Mouse (Mus musculus): Measurements from ENCODE around the gene Zfp706.
"Not testable (repeated sequence)": the region's sequence is repeated elsewhere in the genome, so short reads cannot be mapped to it uniquely, and the experiment has no call there.

The Zfp706 gene

DNA sequence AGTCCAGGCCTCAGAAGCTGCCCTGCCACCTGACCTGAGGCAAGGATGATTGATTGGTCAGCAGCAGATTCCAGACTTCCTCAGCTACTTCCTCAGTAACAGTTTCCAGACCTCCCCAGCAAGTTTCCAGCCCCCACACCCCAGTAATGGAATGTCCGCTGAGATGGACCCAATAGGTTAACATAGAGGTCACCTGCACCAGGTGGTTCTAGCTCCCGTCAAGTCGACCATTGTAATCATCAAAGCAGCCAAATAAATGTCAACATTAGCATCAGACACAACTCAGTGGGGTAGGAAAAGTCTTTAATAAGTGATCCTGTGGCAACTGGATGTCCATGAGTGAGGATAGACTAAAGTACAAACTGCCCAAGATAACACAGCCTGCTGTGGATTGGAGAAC lies 3.7 kb upstream of the Zfp706 start:
- no peak for DNase-seq (ENCODE audit: low spot score in 2 of 2)

DNA sequence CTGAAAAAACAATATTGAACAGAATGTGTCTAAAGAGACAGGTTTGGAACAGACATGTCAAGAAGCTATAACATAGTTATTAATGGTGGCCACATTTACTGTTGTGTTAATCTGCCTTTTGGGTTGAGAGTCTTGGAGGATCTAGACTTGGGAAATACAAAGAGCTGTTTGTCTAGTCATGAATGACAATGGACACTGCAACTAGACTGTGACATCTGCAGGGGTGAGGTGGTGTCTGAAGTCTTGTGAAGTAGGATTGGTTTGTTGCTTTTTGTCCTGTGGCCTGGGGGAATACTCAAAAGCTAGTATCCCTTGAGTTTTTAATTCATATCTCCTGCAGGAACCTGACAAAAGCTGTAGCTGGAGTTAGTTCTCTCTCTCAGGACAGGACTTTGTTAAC lies 973 bp upstream of the Zfp706 start:
- no peak for DNase-seq (ENCODE audit: low spot score in 2 of 2)

DNA sequence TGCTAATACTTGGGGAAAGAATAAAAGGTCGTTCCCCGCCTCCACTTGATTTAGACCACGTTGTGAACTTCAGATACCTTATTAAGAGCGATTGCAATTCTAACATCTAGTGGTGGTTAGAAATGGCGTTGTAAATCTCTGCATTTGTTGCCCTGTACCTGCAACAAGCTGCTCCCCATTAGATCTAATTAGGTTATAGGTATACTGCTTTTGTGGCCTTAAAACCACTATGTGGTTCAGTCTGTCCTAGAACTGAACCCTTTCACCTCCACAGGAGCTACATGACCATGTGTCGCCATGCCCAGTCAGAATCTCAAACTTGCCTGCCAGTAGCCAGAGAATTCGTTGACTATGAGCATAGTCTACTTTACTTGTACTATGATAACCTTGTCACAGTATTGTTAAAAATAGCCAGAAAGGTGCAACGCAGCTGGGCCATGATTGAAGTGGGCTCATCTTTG lies 416 bp upstream of the Zfp706 start:
- no peak for DNase-seq (ENCODE audit: low spot score in 2 of 2)

DNA sequence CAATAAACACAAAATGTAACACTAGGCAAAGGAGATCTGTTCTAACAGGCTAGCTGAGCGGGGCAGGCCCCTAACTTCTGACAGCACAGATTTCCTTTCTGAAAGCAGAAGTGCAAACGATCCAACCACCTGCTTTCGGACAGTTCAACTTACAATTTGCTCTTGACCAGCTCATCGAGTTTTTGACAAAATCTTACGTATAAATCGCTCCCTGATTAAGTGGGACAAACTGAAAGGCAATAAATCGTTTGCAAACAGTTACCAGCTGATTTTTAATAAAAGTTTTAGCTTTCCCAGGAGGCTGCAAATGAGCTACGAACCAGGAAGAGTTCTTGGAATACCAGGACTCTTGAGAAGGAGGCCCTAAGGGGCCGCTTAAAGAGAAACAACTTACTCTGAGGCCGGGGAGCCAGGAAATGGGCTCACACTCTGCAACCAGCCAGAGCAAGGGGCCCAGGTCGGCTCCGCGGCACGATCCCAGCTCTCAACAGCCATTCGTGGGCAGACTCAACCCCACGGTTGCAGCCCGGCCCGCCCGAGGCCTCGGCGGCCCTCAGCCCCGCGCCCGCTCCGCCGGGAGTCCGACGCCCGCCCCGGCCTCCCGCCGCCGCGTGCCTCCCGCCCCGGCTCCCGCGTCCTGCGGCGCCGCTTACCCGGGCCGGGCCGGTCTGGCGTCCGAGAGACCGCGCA lies 953 bp downstream of the Zfp706 start:
- DNase-seq (ENCODE audit: low spot score in 2 of 2) = peak; percentile 21 to 27

DNA sequence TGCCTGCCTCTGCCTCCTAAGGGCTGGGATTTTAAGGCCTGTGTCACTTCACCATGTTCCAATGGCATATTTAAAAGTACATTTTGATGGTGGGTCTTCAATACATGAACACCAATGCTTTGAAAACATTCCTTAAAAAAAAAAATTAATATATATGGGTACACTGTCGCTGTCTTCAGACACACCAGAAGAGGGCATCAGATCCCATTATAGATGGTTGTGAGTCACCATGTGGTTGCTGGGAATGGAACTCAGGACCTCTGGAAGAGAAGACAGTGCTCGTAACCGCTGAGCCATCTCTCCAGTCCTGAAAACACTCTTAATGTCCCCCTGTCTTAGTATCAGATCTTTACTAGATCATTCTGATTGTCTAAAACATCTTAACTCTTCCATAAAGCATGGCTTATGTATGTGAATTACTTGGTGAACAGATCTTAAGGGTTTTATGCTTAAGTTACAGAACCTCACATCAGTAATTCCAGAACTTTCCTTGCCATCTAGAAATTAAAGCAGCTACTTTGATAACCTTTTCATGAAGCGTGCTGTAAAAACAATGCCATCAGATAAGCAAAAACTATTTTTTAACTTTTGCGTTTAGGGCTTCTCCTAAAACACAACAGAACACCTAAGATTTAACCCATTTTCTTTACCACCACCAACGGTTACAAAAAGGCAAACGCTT lies 1.6 kb downstream of the Zfp706 start:
- no peak for DNase-seq (ENCODE audit: low spot score in 2 of 2)

DNA sequence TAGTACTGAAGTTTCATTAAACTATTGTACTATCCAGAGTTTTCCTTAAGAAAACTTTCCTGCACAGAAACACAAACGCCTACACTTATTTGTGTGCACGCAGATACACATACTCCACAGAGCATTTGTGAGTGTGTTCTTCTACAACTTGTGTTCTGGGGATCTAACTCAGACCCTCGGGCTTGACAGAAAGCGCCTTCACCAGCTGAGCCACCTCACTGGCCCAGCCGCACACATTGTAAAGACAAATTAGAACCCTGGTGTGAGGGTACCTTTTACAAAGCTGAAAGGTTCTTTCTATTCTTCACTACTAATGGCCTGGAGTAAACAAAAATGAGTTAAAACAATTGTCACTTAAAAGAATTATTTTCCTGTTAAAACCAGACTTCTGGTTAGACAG lies 2.7 kb downstream of the Zfp706 start:
- no peak for DNase-seq (ENCODE audit: low spot score in 2 of 2)

DNA sequence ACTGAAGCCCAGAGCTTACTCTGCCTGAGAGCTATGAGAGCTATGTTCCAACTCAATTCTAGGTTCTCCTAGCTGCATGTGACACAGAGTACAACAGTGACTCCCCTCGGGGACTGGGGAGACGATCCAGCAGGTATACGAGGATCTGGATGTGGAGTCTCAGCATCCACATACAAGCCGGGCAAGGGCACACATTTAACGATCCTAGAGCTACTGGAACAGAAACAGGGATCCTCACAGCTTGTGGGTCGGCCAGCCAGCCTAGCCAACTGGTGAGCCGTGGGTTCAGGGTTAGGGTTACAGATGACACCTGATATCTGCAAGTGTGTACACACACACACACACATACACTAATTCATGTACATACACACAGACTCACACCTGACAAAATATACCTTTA lies 5.3 kb downstream of the Zfp706 start:
- DNase-seq (ENCODE audit: low spot score in 2 of 2) = no peak

DNA sequence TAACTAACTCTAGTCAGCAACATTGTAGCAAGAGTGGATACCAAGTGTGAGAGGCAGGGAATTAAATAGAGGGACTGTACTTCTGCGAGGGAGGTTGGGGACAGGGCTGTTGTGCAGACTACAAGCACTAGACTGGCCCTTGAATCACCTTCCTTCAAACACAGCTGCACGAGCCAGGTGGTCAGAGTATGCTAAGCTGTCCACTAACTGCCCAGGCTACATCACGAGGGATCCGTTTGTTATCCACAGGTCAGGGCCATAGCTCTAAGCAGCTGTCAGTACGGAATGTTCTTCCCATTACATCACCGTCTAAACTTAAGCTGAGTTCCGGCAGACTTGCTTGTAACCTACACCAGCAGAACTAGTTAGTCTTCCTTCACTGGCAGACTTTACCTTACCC lies 8.0 kb downstream of the Zfp706 start:
- not testable (repeated sequence) for DNase-seq (ENCODE audit: low spot score in 2 of 2)

DNA sequence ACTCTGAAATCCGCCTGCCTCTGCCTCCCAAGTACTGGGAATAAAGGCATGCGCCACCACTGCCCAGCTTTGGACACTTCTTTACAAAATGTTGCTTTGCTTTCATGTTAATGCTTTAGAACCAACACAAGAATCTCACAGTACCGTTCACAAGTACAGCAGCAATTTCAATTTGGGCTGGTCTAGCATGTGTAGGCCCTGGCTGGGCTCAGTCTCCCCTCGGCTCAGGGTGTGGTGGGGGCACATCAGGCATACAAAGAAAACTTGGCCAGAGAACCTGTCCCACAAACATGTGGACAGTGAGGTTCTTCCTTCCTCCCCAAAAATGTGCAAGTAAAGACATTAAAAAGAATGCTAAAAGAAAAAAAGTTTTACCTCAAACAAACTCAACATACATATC lies 12.4 kb downstream of the Zfp706 start:
- DNase-seq (ENCODE audit: low spot score in 2 of 2) = no peak

DNA sequence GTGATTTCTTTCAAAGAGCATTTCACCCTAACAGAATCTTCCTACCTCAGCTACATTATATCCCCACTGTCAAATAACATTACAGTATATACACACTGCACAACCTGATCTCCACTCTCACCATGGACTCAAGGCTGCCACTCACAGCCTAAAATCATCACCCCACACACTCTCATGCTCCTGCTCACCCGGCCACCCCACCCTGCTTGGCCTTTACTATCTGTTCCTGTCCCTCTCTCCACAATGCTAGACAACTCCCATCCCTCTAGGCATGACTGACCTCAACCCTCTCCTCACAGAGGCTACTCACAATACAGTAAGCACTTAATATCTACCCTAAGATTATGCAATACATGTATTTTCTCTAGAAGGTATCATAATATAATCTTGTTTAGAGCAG lies 12.9 kb downstream of the Zfp706 start:
- DNase-seq (ENCODE audit: low spot score in 2 of 2) = no peak

DNA sequence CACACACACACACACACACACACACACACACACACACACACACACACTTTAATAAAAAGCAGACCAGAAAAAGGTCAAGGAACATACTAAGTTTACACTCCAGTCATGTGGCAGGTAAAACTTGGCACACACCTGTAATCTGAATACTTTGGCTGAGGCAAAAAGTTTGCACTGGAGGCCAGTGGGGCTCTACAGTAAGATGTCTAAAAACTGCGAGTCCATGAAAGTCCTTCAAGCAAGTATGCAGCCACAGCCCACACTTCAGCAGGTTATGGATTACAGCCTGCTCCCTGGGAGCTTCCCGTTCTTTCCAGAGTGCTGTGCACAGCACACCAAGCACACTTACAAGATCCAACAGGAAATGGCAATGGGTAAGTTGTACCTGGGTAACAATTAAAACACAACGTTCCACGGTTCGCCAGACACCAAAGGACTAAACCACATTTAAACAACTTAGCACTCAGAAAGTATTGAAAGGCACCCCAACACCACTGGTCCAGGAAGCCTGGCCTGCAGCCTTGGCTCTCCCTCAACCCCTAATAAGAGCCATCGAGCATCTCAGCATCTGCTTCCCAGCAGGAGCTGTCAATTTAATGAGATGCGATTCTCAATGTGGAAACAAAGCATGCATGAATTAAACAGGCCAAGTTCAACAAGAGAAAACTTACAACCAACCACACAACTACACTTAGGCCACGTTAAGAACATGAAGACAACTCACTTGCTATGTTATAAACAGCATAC lies 14.0 kb downstream of the Zfp706 start:
- DNase-seq (ENCODE audit: low spot score in 2 of 2) = no peak

DNA sequence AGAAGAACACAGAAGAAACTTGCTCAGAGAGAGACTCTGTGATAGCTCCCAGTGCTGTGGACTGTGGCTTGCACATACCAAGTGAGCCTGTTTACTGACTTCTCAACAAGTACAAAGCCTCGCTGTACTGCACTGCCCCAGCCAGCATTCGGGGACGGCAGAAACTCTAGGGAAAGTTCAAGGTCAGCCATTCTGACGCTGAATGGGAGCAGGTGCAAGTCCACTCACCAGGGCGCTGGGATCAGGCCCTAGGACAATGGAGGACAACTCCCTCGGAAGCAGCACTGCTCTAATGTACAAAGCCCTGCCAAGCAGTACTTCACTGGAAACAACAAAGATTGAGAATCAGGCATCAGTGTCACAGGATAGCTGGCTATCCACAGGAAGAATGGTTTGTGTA lies 16.2 kb downstream of the Zfp706 start:
- DNase-seq (ENCODE audit: low spot score in 2 of 2) = no peak

DNA sequence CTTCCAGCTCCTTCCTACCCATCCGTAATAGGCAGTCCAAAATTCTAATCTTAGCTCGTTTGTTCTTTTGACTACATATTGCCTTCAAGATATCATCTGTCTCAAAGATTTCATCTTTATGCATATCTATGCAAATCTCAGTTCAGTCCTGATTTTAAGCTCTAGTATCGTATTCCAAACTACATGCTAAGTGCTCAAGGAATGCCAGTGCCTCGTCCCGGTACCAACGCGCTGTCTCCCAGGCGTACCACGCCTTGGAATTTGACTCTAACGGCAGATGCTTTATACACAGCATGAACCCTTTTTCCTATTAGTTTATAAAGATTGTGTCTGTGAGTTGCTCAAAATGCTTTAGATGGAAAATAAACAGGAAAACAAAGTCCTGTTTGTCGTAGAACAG lies 17.7 kb downstream of the Zfp706 start:
- no peak for DNase-seq (ENCODE audit: low spot score in 2 of 2)

DNA sequence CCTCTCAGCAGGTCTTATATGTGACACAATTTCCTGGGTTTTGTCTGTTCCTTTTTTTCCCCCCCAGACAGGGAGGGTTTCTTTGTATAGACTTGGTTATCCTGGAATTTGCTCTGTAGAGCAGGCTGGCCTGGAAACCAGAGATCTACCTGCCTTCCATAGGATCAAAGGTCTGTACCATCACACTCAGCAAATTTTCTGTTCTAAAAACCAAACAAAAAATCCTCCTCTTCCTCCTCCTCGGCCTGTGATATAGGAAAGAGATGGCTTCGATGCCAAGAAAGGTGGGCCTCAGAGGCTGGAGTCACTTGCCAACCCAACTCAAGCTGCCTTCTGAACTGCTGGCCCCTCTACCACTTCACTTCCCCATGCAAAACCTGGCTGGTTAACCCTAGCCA lies 18.9 kb downstream of the Zfp706 start:
- no peak for DNase-seq (ENCODE audit: low spot score in 2 of 2)

DNA sequence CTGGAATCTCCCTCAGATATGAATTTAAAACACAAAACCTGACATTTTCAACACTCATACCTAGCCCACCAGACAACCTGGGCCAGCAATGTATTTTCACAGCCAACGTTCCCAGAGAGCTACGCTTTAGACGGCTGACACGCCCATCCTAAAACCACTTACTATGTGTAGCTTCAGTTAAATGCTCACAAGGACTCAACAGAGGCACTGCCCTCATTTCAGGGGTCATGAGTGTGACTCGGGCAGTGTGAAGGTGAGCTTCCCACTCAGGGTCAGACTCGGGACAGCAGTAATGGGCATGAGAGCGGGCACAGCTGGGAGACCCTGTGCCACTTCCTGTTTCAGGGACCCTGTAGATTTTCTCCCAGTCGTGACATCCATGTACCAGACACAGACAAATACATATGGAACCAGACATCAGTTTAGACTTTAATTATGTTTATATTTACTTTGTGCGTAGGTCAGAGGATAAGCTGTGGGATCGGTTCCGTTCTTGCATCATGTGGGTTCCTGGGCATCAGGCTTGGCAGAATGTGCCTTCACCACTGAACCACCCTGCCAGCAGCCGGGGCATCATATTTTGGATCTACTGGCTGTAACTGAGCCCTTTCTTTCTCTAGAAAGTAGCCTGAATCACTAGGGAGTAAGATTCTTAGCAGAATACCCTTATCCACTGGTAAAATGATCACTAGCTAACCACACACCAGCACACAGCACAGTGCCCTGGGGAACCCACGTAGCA lies 19.4 kb downstream of the Zfp706 start:
- DNase-seq (ENCODE audit: low spot score in 2 of 2) = no peak

DNA sequence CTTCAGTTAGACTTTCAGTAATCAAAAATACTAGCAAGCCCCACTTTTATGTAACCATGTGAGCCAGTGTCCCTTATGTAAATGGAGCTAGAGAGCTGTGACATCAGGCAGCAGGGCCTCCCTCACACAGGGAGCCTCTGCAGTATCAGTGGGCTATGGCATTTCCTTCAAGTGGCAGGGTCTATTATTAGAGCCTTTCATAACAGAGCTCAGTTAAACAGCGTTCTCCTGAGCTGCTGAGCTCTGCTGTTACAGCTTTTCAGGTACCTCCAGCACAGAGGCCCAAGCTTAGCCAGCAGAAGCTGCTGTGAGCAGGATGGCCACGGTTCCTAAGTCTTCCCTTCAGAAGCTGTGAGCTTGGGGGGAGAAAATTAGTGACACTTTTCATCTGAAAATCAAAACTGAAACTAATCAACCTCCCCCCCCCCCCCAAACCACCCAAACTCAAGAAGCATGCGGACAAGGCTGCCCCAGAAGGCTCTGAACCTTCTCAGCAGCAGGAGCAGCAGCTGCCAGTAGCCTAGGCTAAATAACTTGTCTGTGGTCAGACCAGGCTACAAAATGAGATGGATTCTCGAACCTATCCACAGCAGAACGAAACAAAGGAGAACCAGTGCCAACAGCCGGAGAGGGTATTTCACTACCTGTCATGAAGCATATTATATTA lies 20.2 kb downstream of the Zfp706 start:
- no peak for DNase-seq (ENCODE audit: low spot score in 2 of 2)

DNA sequence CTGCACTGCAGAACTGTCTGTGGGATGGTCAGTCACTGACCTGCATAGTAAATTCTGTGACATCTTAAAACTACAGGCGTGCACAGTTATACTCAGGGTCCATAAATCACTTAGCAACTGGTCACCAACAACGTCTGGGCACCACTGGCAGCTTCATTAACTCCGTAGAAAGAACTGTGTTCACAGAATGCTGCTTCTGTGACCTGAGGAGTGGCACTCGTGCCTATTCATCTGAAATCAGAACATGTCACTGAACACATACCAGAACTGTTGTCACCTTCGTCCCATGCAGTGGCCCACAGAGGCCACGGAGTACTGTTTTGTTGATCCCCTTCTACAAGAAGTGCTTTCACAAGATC lies 22.0 kb downstream of the Zfp706 start:
- no peak for DNase-seq (ENCODE audit: low spot score in 2 of 2)

DNA sequence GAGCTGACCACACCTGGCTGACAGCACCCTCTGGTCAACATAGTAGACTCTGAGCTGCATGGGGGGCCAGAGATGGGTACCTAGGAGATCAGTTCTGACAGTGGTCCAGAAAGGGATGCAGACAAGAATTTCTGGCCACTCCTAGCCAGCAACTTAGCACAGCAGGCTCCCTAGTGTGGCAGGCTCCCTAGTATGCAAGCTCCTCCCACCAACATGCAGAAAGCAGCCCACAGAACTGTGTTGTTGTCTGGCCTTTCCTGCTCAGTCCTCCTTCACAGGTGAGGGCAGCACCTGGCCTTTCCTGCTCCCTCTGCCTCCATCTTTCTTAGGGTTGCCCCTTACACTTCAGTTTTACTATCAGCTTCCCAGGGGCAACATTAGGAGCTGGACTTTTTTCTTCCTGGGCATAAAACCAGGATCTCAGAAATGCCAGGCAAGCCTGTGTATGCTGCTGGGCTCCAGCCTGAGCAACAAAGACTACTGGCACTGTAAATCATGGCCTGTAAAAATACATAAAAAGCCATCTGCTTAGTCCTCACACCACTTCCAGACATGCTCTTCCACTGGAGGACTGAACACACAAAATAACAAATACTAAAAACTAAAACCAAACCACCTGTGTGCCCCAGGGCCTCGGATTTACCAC lies 22.5 kb downstream of the Zfp706 start:
- DNase-seq (ENCODE audit: low spot score in 2 of 2) = no peak

DNA sequence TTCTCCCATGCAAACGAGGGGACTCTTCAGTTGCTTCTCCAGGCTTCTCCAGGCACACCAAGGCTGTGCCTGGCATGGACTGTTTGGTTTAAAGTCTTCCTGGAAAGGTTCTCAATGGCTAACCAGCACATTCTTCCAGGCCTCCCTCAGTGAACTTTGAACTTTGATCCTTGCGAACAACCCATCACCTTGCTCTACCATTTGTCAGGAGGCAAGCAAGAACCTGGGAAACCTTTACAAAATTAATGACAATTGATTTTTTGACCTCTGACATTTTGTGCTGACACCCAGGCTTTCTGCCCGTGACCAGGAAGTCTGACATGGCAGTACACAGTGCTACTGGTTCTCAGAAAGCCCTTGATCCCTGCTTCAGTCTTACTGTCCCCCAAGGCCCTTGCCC lies 24.1 kb downstream of the Zfp706 start:
- no peak for DNase-seq (ENCODE audit: low spot score in 2 of 2)

DNA sequence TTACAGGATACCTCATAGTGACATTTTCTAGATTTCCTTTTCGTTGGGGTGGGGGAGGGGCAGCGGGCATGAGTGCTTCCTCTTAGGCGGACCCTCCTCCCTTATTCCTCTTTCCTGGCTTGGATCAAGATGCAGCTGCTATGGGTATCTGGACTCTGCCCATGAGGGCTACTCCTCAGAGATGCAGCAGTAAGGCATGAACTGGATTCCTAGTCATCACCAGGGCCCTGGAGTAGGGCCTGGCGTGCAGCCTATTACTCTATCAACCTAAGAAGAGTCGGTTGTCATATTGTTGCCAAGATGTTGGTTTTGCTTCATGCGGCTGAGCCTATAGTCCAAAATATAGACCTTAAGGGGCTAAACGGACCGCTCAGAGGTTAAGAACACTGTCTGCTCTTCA lies 27.3 kb downstream of the Zfp706 start:
- no peak for DNase-seq (ENCODE audit: low spot score in 2 of 2)

DNA sequence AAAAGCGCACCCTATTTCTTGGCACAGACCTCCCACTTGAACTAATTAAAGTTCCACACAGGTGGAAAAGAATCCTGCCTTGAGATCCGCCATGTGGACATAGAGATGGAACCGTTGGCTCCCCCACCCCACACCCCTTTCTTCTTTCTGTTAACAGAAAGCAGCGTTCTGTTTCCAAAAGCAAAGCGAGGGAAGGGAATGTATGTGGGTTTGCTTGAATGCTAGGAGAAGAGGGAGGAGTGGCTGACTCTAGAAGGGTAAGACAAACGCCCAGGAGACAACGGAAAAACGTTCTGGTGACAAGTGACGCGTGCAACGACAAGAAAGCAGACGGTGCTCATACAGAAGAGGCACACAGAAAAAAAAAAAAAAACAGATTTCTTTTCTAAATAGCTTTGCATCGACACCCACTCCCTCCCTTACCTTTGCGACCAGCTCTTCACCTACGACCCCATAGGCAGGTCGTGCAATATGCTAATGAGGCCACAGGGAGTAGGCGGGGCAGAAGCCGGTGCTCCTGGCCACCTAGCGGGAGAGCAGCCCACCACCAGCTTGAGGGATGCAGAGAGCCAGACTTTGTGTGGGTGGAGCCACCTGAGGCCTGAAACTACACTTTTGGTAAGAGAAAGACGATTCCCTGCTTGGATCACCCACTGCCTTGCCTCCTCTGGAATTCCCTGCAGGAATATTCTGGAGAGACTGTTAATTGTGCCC lies 27.9 kb downstream of the Zfp706 start:
- no peak for DNase-seq (ENCODE audit: low spot score in 2 of 2)

All from urinary bladder, postnatal 36 days (tissue).